Mouse (Mus musculus): ENCODE data around the gene Miga2.

DNA sequence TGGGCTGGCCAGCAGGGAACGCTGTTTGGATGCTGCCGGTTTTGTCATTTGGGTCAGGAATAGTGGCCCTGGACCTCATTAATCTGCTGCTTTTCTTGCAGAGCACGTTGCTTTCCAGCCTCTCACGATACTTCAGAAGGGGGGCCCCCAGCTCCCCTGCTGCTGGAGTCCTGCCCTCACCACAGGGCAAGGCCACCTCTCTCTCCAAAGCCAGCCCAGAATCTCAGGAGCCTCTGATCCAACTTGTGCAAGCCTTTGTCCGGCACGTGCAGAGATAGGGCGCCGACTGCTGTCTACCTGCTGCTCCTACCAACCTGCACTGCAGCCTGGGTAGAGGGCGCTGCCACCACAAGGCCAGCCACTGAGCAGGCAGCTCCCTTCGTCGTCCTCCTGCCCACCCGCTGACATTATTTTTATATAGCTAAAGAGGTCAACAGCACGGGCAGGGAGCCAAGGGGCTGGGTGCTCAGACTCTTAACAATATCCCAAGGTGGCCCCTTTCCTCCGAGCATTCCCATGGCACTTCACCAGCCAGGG lies 20.4 kb upstream of the Miga2 start:
- no peak for TF ChIP-seq POLR2A (IDR thresholded peaks at IDR 0.05; ENCODE audit: low read depth, low read length)
- TF ChIP-seq CTCF (conservative IDR thresholded peaks at IDR 0.05; ENCODE audit: insufficient read depth, insufficient read length, low read depth, low read length) = no peak

Data from kidney, adult 2 months (tissue).